Mouse (Mus musculus) forebrain, embryonic 10.5 days (tissue): ENCODE results near the gene Tspan8. TPM values are rescaled to one million over a fixed set of nuclear protein-coding genes. Genes with fewer than 3 reads are reported as not detected.

Experiments used
- DNase-seq: peaks from one replicate; pipeline ENCODE4 v3.0.0-alpha.2; 2017; ENCODE audit warnings: low spot score; ENCODE audit errors: extremely low spot score
- H3K27ac ChIP-seq: fragments of 300-500 bp; sonication (generic); 2 replicates; pipeline ENCODE4 v1.5.1; 2016; ENCODE audit warnings: mild to moderate bottlenecking
- H3K27me3 ChIP-seq: fragments of 300-500 bp; sonication (generic); 2 replicates; pipeline ENCODE4 v1.6.1; 2016; ENCODE audit warnings: mild to moderate bottlenecking; ENCODE audit not compliant: poor library complexity, severe bottlenecking
- H3K36me3 ChIP-seq: fragments of 300-500 bp; sonication (generic); replicated peaks from 2 replicates; pipeline ENCODE4 v1.6.1; 2016; ENCODE audit warnings: mild to moderate bottlenecking, moderate library complexity
- H3K4me1 ChIP-seq: fragments of 300-500 bp; sonication (generic); 2 replicates; pipeline ENCODE4 v1.6.1; 2016
- H3K4me3 ChIP-seq: fragments of 300-500 bp; sonication (generic); 2 replicates; pipeline ENCODE4 v1.5.1; 2016; ENCODE audit warnings: mild to moderate bottlenecking, moderate library complexity
- H3K9me3 ChIP-seq: fragments of 300-500 bp; sonication (generic); 2 replicates; pipeline ENCODE4 v1.6.1; 2016; ENCODE audit warnings: mild to moderate bottlenecking, moderate library complexity
- WGBS: fragments of 180-500 bp; shearing (Covaris S2); methylation state at CpG from one replicate; pipeline ENCODE4 v1.1.7; 2016; 5-methylcytosine and 5-hydroxymethylcytosine counted together
- polyA plus RNA-seq: library from polyadenylated mRNA; unstranded; fragments of >200 nt; fragmentation: Nextera tagmentation; extraction: Ambion mirVana; gene quantifications from 2 replicates; pipeline ENCODE4 v1.2.1, GENCODE M21; 2016

Gene Tspan8
- polyA plus RNA-seq, 1 experiment from 2014 or later, result 0.36 TPM

- Histone ChIP-seq H3K27me3 (peaks cover 20% of the 10 kb centered on the region), H3K9me3 (no peaks in the 10 kb centered on the region), H3K4me1 (no peaks in the 10 kb centered on the region), H3K4me3 (no peak overlapping the region), H3K36me3 (no peaks in the 10 kb centered on the region), H3K27ac (no peak overlapping the region)
- DNase-seq, result no peak
- WGBS, result 94% methylated on average over 2 of the region's 2 CpGs
Measured at GRCm38 (mm10) chr10:115803765-115804164, 12.9 kb upstream of the Tspan8 start.

DNA sequence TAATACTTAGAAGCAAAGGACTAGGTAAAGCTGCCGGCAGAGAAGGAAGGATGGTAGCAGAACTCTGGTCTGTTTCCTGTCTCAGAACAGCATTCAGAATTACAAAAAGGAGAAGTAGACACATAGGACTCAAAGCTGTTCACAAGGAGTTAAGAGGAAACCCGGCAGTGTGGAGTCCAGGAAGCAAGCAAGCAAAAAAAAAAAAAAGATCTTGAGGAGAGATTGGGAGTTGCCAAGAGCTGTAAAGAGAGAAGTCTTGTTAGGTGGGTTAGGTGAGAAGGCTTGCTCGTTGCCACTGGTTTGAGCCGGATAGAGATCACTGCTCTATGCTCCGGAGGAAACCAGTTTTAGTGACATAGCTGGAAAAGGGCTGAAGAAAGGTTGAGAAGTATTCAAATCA is 10.6 kb upstream of the Tspan8 start:
- H3K36me3 ChIP-seq, result no peaks in the 10 kb centered on the region
- H3K9me3 ChIP-seq, result no peaks in the 10 kb centered on the region
- H3K27me3 ChIP-seq, result peaks cover 2% of the 10 kb centered on the region; the same call in 1 of the 2 replicates
- WGBS, result 89% methylated on average over 5 of the region's 5 CpGs
- DNase-seq, result no peak
- H3K4me1 ChIP-seq, result peaks cover 2% of the 10 kb centered on the region; the same call in 1 of the 2 replicates
- no peak overlapping the region for H3K4me3 ChIP-seq
- H3K27ac ChIP-seq, result no peak overlapping the region

DNA sequence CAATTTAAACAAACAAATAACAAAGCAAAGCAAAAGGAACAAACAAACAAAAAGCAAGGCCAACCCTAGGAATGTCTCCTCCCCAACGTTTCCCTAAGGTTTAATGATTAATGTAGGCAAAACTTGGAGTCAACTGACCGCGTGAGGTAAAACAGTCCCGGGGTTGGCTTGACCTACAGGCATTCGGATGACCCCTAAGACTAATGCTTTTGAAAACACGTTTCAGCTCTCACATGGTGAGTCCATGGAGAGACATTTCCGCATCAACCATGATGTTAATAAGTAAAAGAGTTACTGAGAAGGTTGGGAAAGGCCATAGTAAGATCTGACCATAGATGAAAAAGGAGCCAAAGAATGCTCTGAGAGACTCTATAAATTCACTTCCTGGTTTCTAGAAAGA is 7.5 kb upstream of the Tspan8 start:
- H3K36me3 ChIP-seq, result no peaks in the 10 kb centered on the region
- H3K27ac ChIP-seq, result no peak overlapping the region
- H3K27me3 ChIP-seq, result no peaks in the 10 kb centered on the region
- WGBS, result 88% methylated on average over 7 of the region's 7 CpGs
- H3K9me3 ChIP-seq, result no peaks in the 10 kb centered on the region
- H3K4me1 ChIP-seq, result peaks cover 10% of the 10 kb centered on the region; the same call in 1 of the 2 replicates
- no peak overlapping the region for H3K4me3 ChIP-seq
- DNase-seq, result no peak

DNA sequence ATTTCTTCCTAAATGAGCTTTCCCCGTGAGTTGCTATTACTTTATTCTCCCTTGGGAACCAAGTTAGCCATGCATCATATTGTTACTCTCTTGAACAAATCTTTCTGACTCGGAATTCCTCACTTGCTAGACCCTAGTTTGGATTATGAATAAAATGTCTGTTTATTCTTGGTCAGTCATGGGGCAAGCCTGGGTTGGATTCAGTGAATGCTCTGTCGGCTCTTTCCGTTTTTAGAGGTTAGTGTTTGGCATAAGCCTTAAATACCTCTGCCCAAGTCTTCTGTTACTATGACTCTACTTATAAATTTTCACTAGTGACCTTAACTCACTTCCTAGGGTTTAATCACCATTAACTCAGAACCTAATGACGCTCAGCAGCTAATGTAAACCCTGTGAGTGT is 5.1 kb upstream of the Tspan8 start:
- no peaks in the 10 kb centered on the region for H3K27me3 ChIP-seq
- WGBS, result 50% methylated on average over 5 of the region's 5 CpGs
- no peaks in the 10 kb centered on the region for H3K36me3 ChIP-seq
- H3K9me3 ChIP-seq, result no peaks in the 10 kb centered on the region
- H3K4me3 ChIP-seq, result no peak overlapping the region
- no peak overlapping the region for H3K27ac ChIP-seq
- H3K4me1 ChIP-seq, result peaks cover 10% of the 10 kb centered on the region; the same call in 1 of the 2 replicates
- no peak for DNase-seq

DNA sequence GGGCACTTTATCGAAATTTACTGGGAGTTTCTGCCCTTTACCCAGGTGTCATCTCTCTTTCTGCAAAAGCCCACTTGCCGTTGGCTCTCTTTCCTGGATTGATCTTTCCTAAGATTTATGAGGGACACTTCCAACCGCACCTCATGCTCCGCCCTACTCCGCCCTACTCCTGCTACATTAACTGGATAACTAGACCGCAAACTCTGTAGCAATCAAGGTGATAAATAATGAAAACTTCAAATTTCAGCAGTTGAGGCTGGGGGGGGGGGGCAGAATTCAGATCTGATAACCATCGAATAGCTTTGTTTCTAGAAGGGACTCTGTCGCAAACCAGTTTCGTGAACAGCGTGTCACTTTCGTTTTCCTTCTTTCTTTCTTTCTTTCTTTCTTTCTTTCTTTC is 1.8 kb upstream of the Tspan8 start:
- no peaks in the 10 kb centered on the region for H3K27me3 ChIP-seq
- no peak overlapping the region for H3K27ac ChIP-seq
- 98% methylated on average over 11 of the region's 11 CpGs for WGBS
- H3K4me1 ChIP-seq, result peaks cover 13% of the 10 kb centered on the region
- no peak for DNase-seq
- no peaks in the 10 kb centered on the region for H3K9me3 ChIP-seq
- no peaks in the 10 kb centered on the region for H3K36me3 ChIP-seq
- no peak overlapping the region for H3K4me3 ChIP-seq

DNA sequence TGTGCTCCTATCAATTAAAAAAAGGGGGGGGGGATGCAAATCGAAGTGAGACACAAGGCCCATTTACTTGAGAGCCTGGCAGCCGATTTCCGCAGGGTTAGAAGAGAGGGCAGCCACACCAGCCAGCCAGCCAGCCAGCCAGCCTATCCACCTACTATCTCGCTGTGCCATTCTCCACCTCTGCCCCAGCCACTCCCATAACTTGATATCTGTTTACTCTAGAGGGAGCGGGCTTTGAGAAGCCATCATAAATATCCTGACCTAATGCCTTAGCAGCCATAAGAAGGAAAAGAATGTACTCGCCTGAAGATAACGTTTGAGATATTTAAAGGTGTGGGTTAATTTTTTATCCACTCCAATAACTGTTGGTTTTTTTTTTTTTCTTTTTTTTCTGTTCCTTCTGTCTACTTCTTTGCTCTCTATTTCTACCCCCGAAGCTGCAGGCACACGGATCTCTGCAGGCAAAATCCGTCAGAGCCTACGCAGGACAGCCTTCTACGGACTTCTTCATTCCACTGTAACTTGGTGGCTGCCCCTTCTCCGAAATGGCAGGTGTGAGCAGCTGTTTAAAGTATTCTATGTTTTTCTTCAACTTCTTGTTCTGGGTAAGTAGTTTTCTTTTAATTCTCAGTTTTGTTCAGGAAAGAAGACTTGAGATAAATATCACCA is 558 bp downstream of the Tspan8 start:
- no peak for DNase-seq
- Histone ChIP-seq H3K4me3 (no peak overlapping the region), H3K4me1 (peaks cover 3% of the 10 kb centered on the region; the same call in 1 of the 2 replicates), H3K27ac (no peak overlapping the region), H3K9me3 (no peaks in the 10 kb centered on the region), H3K27me3 (no peaks in the 10 kb centered on the region), H3K36me3 (no peaks in the 10 kb centered on the region)
- 77% methylated on average over 13 of the region's 13 CpGs for WGBS

DNA sequence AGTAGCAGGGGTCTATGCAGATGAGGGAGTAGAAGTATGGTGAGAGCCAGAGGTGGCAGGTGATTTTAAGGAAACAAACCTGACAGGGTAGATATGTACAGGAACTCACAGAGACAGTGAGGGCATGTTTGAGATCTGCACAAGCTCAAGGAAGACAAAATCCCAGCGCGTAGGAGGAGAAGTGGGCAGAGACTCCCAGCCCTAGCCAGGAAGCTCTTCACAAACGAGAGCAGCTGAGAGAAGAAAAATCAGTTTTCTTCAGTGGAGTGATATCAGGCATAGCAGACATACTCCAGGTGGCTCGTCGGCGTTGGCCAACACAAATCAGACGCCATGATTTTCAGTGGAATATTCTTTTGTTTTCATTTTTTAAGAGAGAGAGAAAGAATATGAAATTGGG is 8.7 kb downstream of the Tspan8 start:
- DNase-seq, result no peak
- Histone ChIP-seq H3K27ac (no peak overlapping the region), H3K9me3 (no peaks in the 10 kb centered on the region), H3K4me3 (no peak overlapping the region), H3K27me3 (no peaks in the 10 kb centered on the region), H3K36me3 (no peaks in the 10 kb centered on the region), H3K4me1 (no peaks in the 10 kb centered on the region)
- WGBS, result 91% methylated on average over 7 of the region's 7 CpGs

- DNase-seq, result no peak
- WGBS, result 92% methylated on average over 5 of the region's 5 CpGs
- H3K27ac ChIP-seq, result no peak overlapping the region
- no peaks in the 10 kb centered on the region for H3K36me3 ChIP-seq
- H3K27me3 ChIP-seq, result no peaks in the 10 kb centered on the region
- H3K9me3 ChIP-seq, result no peaks in the 10 kb centered on the region
- no peaks in the 10 kb centered on the region for H3K4me1 ChIP-seq
- no peak overlapping the region for H3K4me3 ChIP-seq
Measured at GRCm38 (mm10) chr10:115828872-115829271, 12.2 kb downstream of the Tspan8 start.

- Histone ChIP-seq H3K4me1 (no peaks in the 10 kb centered on the region), H3K27ac (no peak overlapping the region), H3K4me3 (no peak overlapping the region), H3K36me3 (no peaks in the 10 kb centered on the region), H3K9me3 (no peaks in the 10 kb centered on the region), H3K27me3 (no peaks in the 10 kb centered on the region)
- 81% methylated on average over 1 of the region's 1 CpGs for WGBS
- no peak for DNase-seq
Measured at GRCm38 (mm10) chr10:115829696-115830095, 13.1 kb downstream of the Tspan8 start.

DNA sequence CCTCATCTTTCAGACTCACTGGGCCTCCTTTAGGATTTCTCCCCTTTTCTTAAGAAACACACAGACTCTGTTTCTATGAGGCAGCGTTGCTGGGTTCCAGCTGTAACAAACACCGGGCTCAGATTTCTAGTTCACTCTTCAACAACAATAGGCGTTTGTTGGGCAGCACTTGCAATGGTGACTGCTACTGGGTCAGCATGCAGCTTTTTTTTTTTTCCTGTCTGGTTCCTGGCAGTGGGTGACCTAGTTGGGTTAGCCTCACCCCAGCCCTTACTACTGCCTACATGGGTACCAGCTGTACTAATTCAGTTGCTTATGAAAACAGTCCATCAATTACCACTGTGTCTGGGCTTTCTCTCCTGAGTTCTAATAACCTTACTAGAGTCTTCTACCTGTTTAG is 14.1 kb downstream of the Tspan8 start:
- Histone ChIP-seq H3K27ac (no peak overlapping the region), H3K36me3 (no peaks in the 10 kb centered on the region), H3K4me1 (no peaks in the 10 kb centered on the region), H3K4me3 (no peak overlapping the region), H3K27me3 (no peaks in the 10 kb centered on the region), H3K9me3 (no peaks in the 10 kb centered on the region)
- DNase-seq, result no peak
- 54% methylated on average over 3 of the region's 3 CpGs for WGBS

DNA sequence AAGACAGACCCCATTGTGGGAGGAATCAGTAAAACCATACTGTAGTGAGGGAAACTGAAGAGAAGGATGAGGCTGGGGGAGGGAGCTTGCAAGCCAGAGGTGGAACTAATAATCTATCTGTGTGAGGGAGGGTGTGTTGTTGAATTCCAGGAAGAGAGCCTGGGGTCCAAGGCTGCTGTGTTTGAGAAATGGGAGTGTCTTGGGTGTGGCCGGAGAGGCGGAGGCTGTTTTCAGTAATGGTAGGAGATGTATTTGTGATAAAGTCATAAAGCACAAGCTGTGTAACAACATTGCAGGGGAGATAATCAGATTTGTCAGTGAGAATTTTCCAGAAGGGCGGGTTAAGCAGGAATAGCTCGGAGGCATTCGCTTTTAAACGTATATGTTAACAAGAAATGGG is 17.4 kb downstream of the Tspan8 start:
- WGBS, result 90% methylated on average over 6 of the region's 6 CpGs

DNA sequence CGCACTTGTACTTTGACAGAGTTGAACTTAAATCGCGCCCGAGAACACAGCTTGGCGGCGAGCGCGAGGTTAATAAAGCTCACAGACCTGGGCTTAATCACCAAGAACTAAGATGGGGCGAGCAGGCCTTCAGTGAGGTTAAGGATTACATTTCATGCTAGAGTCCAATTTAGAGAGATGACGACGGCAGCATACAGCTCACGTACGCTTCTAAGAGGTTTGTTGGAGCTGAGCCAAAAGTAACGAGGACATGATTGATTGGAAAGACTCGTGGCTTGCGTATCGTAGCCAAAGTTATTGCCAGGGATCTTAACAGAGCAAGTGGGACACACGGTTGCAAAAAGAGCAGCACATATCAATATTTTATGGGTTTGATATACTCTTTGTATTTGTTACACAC is 30.3 kb downstream of the Tspan8 start:
- Histone ChIP-seq H3K4me1 (no peaks in the 10 kb centered on the region), H3K27ac (no peak overlapping the region), H3K9me3 (no peaks in the 10 kb centered on the region), H3K4me3 (no peak overlapping the region), H3K36me3 (no peaks in the 10 kb centered on the region), H3K27me3 (no peaks in the 10 kb centered on the region)
- no peak for DNase-seq
- WGBS, result 83% methylated on average over 18 of the region's 18 CpGs

More for the DNA sequence above, 17.4 kb downstream of the Tspan8 start:
- Histone ChIP-seq H3K4me3 (no peak overlapping the region), H3K36me3 (no peaks in the 10 kb centered on the region), H3K27me3 (no peaks in the 10 kb centered on the region), H3K9me3 (no peaks in the 10 kb centered on the region), H3K4me1 (no peaks in the 10 kb centered on the region), H3K27ac (no peak overlapping the region)
- no peak for DNase-seq

- Histone ChIP-seq H3K36me3 (no peaks in the 10 kb centered on the region), H3K27ac (no peak overlapping the region), H3K4me3 (no peak overlapping the region), H3K4me1 (no peaks in the 10 kb centered on the region), H3K27me3 (no peaks in the 10 kb centered on the region), H3K9me3 (no peaks in the 10 kb centered on the region)
- 91% methylated on average over 1 of the region's 1 CpGs for WGBS
- no peak for DNase-seq
Measured at GRCm38 (mm10) chr10:115848511-115848910, 31.9 kb downstream of the Tspan8 start.
